Mouse (Mus musculus): ENCODE measurements around the gene Ccdc134.

DNA sequence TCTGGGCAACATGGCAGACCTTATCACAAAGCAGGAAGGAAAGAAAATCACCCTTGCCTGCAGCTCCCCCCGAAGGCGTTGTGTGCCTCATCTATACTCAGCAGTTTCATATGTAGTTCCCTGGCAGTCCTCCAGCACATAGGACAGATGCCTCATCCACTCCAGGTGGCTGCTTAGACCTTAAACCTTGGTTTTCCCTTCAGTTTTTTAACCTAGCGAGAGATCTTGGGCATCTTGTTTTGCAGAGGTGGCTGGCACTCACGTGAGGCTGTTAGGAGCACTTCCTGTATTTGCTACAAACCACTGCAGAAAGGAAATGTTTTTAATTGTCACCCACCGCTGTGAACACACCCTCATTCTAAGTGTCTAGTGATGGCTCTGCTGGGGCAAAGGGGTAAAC, 59.2 kb downstream of the Ccdc134 start:
- TF ChIP-seq ZNF384 (IDR thresholded peaks at IDR 0.05; ENCODE audit: low read depth, low read length) (no peak), CHD2 (IDR thresholded peaks at IDR 0.05; ENCODE audit: low read depth, low read length) (no peak), ZC3H11A (IDR thresholded peaks at IDR 0.05; ENCODE audit: borderline replicate concordance, low read depth, low read length) (no peak)

Measured in ES-E14 (cell line).